Mouse (Mus musculus) hindbrain, embryonic 14.5 days (tissue): ENCODE results near the gene Sh3bgrl3. TPM values are rescaled to one million over a fixed set of nuclear protein-coding genes. Genes with fewer than 3 reads are reported as not detected.

Experiments used
- ATAC-seq: fragments of 200-750 bp; cut with Nextera tagmentation; 2 replicates; pipeline ENCODE4 v1.8.0; 2017; ENCODE audit warnings: moderate number of reproducible peaks, mild to moderate bottlenecking, moderate TSS enrichment, moderate library complexity; ENCODE audit not compliant: low FRiP score
- DNase-seq: peaks from one replicate; pipeline ENCODE4 v3.0.0-alpha.2; 2015; ENCODE audit warnings: low spot score
- H3K27ac ChIP-seq: fragments of 300-500 bp; sonication (generic); 2 replicates; pipeline ENCODE4 v1.5.1; 2014; ENCODE audit warnings: mild to moderate bottlenecking, moderate library complexity
- H3K27me3 ChIP-seq: fragments of 300-500 bp; sonication (generic); 2 replicates; pipeline ENCODE4 v1.6.1; 2014; ENCODE audit warnings: mild to moderate bottlenecking, low read length, mixed read lengths; ENCODE audit not compliant: control insufficient read depth, insufficient read depth
- H3K36me3 ChIP-seq: fragments of 300-500 bp; sonication (generic); replicated peaks from 2 replicates; pipeline ENCODE4 v1.6.1; 2014; ENCODE audit not compliant: control insufficient read depth, insufficient read depth
- H3K4me1 ChIP-seq: fragments of 300-500 bp; sonication (generic); replicated peaks from 2 replicates; pipeline ENCODE4 v1.6.1; 2014; ENCODE audit warnings: antibody characterized with exemption, low read length, mixed read lengths; ENCODE audit not compliant: control insufficient read depth, insufficient read depth
- H3K4me2 ChIP-seq: fragments of 300-500 bp; sonication (generic); replicated peaks from 2 replicates; pipeline ENCODE4 v1.6.1; 2014; ENCODE audit warnings: mild to moderate bottlenecking, moderate library complexity
- H3K4me3 ChIP-seq: fragments of 300-500 bp; sonication (generic); replicated peaks from 2 replicates; pipeline ENCODE4 v1.5.1; 2014; ENCODE audit warnings: mild to moderate bottlenecking, low read length
- H3K9ac ChIP-seq: fragments of 300-500 bp; sonication (generic); 2 replicates; pipeline ENCODE4 v1.6.1; 2014
- H3K9me3 ChIP-seq: fragments of 300-500 bp; sonication (generic); 2 replicates; pipeline ENCODE4 v1.6.1; 2016; ENCODE audit warnings: low read length; ENCODE audit not compliant: control insufficient read depth
- WGBS: fragments of 180-500 bp; shearing (Covaris S2); extraction: QIAGEN DNeasy Blood & Tissue Kit; methylation state at CpG from one replicate; pipeline ENCODE4 v1.1.7; 2014; 5-methylcytosine and 5-hydroxymethylcytosine counted together
- polyA plus RNA-seq: library from polyadenylated mRNA; unstranded; fragments of >200 nt; fragmentation: Nextera tagmentation; extraction: Ambion mirVana; gene quantifications from 2 replicates; pipeline ENCODE4 v1.2.1, GENCODE M21; 2014

Gene Sh3bgrl3
- polyA plus RNA-seq, 1 experiment from 2014 or later = 442 TPM

DNA sequence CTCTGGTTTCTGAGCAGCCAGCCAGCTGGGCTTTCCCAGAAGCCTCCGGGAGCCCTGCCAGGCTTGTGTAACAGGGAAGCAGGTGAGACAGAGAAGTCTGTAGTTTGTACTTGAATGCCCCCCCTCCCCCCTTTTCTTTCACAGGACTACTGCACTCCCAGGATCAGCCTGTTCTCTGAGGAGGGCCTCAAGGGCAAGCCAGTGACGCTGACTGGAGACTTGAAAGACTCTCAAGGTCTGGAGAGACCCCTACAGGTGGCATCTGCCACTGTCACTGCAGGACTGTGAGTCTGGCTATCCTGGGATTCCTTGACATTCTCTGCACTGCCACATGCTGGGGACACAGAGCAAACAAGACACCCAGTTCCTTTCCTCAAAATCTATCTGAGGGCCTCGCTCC lies 49.9 kb downstream of the Sh3bgrl3 start:
- peaks cover 25% of the 10 kb centered on the region for H3K27me3 ChIP-seq
- H3K9me3 ChIP-seq = no peaks in the 10 kb centered on the region
- peak; percentile 55 for DNase-seq
- H3K4me2 ChIP-seq = no peak overlapping the region
- H3K4me3 ChIP-seq = no peak overlapping the region
- ATAC-seq = no peak
- H3K9ac ChIP-seq = no peak overlapping the region
- H3K4me1 ChIP-seq = peaks cover 5% of the 10 kb centered on the region
- H3K27ac ChIP-seq = no peak overlapping the region
- WGBS = 24% methylated on average over 3 of the region's 3 CpGs
- no peaks in the 10 kb centered on the region for H3K36me3 ChIP-seq

Other genes with a start within 250 kb of the Sh3bgrl3 start
- gene Rps6ka1, start 241.0 kb downstream of the Sh3bgrl3 start, polyA plus RNA-seq = 25.3 and 25.7 TPM in 2 replicates
- gene Hmgn2, start 160.1 kb downstream of the Sh3bgrl3 start, polyA plus RNA-seq = 1,104 and 1,147 TPM in 2 replicates
- gene Dhdds, start 127.9 kb downstream of the Sh3bgrl3 start, polyA plus RNA-seq = 49.3 and 49.6 TPM in 2 replicates
- gene Lin28a, start 109.9 kb downstream of the Sh3bgrl3 start, polyA plus RNA-seq = 0.13 and 0.27 TPM in 2 replicates
- not detected in 2 replicates for gene Zfp683, start 75.0 kb downstream of the Sh3bgrl3 start, polyA plus RNA-seq
- gene Crybg2, start 68.0 kb downstream of the Sh3bgrl3 start, polyA plus RNA-seq = 3.0 and 4.7 TPM in 2 replicates
- gene Cd52, start 33.7 kb downstream of the Sh3bgrl3 start, polyA plus RNA-seq = 1.7 and 2.4 TPM in 2 replicates
- gene Ubxn11, start 26.2 kb downstream of the Sh3bgrl3 start, polyA plus RNA-seq = 17.5 and 22.2 TPM in 2 replicates
- 19.2 and 20.3 TPM in 2 replicates for gene Cep85, start 58.3 kb upstream of the Sh3bgrl3 start, polyA plus RNA-seq
- gene Gm7534, start 74.2 kb upstream of the Sh3bgrl3 start, polyA plus RNA-seq = not detected in 2 replicates
- 0.13 TPM in 1 of 2 replicates, not detected in the other for gene Catsper4, start 98.6 kb upstream of the Sh3bgrl3 start, polyA plus RNA-seq
- gene Cnksr1, start 109.6 kb upstream of the Sh3bgrl3 start, polyA plus RNA-seq = 0.13 and 0.31 TPM in 2 replicates
- gene E130218I03Rik, start 114.9 kb upstream of the Sh3bgrl3 start, polyA plus RNA-seq = 0.32 TPM in 1 of 2 replicates, not detected in the other
- 12.5 and 14.4 TPM in 2 replicates for gene Zfp593, start 116.8 kb upstream of the Sh3bgrl3 start, polyA plus RNA-seq
- 0.35 and 0.87 TPM in 2 replicates for gene Gm30191, start 118.1 kb upstream of the Sh3bgrl3 start, polyA plus RNA-seq
- 16.4 and 16.9 TPM in 2 replicates for gene Grrp1, start 125.3 kb upstream of the Sh3bgrl3 start, polyA plus RNA-seq
- gene Pdik1l, start 159.1 kb upstream of the Sh3bgrl3 start, polyA plus RNA-seq = 38.5 and 45.1 TPM in 2 replicates
- gene Trim63, start 186.3 kb upstream of the Sh3bgrl3 start, polyA plus RNA-seq = 0.23 TPM in 1 of 2 replicates, not detected in the other
- gene Slc30a2, start 214.4 kb upstream of the Sh3bgrl3 start, polyA plus RNA-seq = 0.13 and 0.14 TPM in 2 replicates